Mouse (Mus musculus): ENCODE results near the gene Dusp22. TPM values are rescaled to one million over a fixed set of nuclear protein-coding genes. Genes with fewer than 3 reads are reported as not detected.

Gene Dusp22
- polyA plus RNA-seq, 1 experiment from 2014 or later, result 27.1 TPM

DNA sequence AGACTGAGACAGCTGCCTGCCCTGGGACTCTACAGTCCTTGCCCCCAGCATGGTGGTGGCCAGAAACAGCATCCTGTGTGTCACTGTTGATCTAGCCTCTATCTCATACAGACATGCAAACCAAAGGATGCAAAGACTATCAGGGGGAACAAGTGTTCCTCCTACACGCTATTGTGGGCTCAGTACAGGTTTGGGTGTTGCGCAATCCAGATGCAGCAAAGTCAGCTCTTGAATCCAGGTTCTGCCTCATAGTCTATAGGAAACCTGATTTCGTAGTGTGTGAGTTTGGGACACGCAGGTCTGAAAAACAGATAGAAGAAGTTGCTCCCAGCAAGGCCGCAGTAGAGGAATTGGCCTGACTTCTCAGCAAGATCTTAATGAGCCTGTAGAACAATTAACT, 42.9 kb downstream of the Dusp22 start:
- 92% methylated on average over 5 of the region's 5 CpGs for WGBS

GRCm38 (mm10) chr13:30704246-30705095, 44.7 kb downstream of the Dusp22 start:
- Histone ChIP-seq H3K4me3 (ENCODE audit: low read depth, low read length) (no peak overlapping the region), H3K9me3 (ENCODE audit: low read depth, low read length) (no peaks in the 10 kb centered on the region), H3K9ac (no peak overlapping the region), H3K36me3 (ENCODE audit: insufficient read depth) (peaks cover 4% of the 10 kb centered on the region; the same call in 1 of the 2 replicates), H3K4me1 (ENCODE audit: insufficient read depth) (no peaks in the 10 kb centered on the region), H3K4me2 (no peak overlapping the region), H3K27ac (ENCODE audit: low read depth) (no peak overlapping the region), H3K27me3 (ENCODE audit: insufficient read depth, low read length) (no peaks in the 10 kb centered on the region)
- ATAC-seq (ENCODE audit: insufficient read depth) (no peak), DNase-seq (no peak)
- 83% methylated on average over 8 of the region's 8 CpGs for WGBS
- TF ChIP-seq CTCF (IDR thresholded peaks at IDR 0.05; ENCODE audit: low read depth), result no peak

More for the DNA sequence above, 42.9 kb downstream of the Dusp22 start:
- no peak for TF ChIP-seq CTCF (IDR thresholded peaks at IDR 0.05; ENCODE audit: low read depth)
- DNase-seq (no peak), ATAC-seq (ENCODE audit: insufficient read depth) (no peak)
- Histone ChIP-seq H3K4me2 (no peak overlapping the region), H3K9ac (no peak overlapping the region), H3K27me3 (ENCODE audit: insufficient read depth, low read length) (no peaks in the 10 kb centered on the region), H3K36me3 (ENCODE audit: insufficient read depth) (peaks cover 4% of the 10 kb centered on the region; the same call in 1 of the 2 replicates), H3K9me3 (ENCODE audit: low read depth, low read length) (no peaks in the 10 kb centered on the region), H3K27ac (ENCODE audit: low read depth) (no peak overlapping the region), H3K4me1 (ENCODE audit: insufficient read depth) (no peaks in the 10 kb centered on the region), H3K4me3 (ENCODE audit: low read depth, low read length) (no peak overlapping the region)

DNA sequence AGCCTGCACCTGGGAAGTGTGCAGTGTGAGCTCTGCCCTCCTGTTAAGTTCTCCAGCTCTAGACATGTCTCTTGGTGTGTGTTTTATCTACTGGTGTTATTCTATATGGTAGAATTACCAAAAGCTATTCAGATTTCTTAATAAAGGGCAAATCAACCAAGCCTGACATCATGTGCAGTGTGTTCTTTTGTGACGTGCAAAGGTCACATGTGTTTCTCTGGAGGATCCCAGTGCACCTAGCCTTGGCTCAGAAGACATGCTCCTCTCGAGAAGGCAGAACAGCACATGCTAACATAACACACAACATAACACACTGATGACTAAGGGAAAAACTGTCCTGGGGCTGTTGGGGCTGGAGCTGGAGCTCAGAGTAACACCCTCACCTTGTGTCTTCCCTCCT, 51.3 kb downstream of the Dusp22 start:
- WGBS, result 75% methylated on average over 2 of the region's 2 CpGs
- no peak for ATAC-seq (ENCODE audit: insufficient read depth)
- Histone ChIP-seq H3K27ac (ENCODE audit: low read depth) (no peak overlapping the region), H3K4me3 (ENCODE audit: low read depth, low read length) (no peak overlapping the region), H3K36me3 (ENCODE audit: insufficient read depth) (no peaks in the 10 kb centered on the region), H3K9me3 (ENCODE audit: low read depth, low read length) (no peaks in the 10 kb centered on the region), H3K9ac (no peak overlapping the region), H3K4me1 (ENCODE audit: insufficient read depth) (no peaks in the 10 kb centered on the region), H3K4me2 (no peak overlapping the region), H3K27me3 (ENCODE audit: insufficient read depth, low read length) (no peaks in the 10 kb centered on the region)
- DNase-seq, result no peak
- no peak for TF ChIP-seq CTCF (IDR thresholded peaks at IDR 0.05; ENCODE audit: low read depth)

- Histone ChIP-seq H3K9ac (no peak overlapping the region), H3K27ac (ENCODE audit: low read depth) (no peak overlapping the region), H3K4me3 (ENCODE audit: low read depth, low read length) (no peak overlapping the region), H3K9me3 (ENCODE audit: low read depth, low read length) (no peaks in the 10 kb centered on the region), H3K27me3 (ENCODE audit: insufficient read depth, low read length) (no peaks in the 10 kb centered on the region), H3K36me3 (ENCODE audit: insufficient read depth) (no peaks in the 10 kb centered on the region), H3K4me1 (ENCODE audit: insufficient read depth) (no peaks in the 10 kb centered on the region), H3K4me2 (no peak overlapping the region)
- no peak for TF ChIP-seq CTCF (IDR thresholded peaks at IDR 0.05; ENCODE audit: low read depth)
- ATAC-seq (ENCODE audit: insufficient read depth) (no peak), DNase-seq (no peak)
- WGBS, result 91% methylated on average over 3 of the region's 3 CpGs
Measured at GRCm38 (mm10) chr13:30711711-30712110, 51.9 kb downstream of the Dusp22 start.

GRCm38 (mm10) chr13:30712280-30712679, 52.5 kb downstream of the Dusp22 start:
- no peak for ATAC-seq (ENCODE audit: insufficient read depth)

DNA sequence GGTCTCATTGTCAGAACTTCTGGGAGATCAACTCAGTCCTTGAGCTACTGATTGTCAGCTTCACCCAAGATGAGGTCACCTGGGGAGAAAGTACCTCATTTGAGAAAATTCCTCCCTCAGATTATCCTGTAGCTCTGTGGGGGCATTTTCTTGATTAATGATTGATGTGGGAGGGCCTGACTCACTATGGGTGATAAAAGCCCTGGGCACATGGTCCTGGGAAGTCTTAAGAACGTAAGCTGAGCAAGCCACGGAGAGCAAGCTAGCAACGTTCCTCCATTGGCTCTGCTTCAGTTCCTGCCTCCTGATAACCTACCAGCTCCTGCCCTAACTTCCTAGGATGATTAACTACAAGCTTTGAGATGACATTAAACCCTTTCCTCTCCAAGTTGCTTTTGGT, 53.8 kb downstream of the Dusp22 start:
- H3K9ac ChIP-seq, result no peak overlapping the region

More at GRCm38 (mm10) chr13:30712280-30712679, 52.5 kb downstream of the Dusp22 start:
- Histone ChIP-seq H3K9ac (no peak overlapping the region), H3K4me1 (ENCODE audit: insufficient read depth) (no peaks in the 10 kb centered on the region), H3K27ac (ENCODE audit: low read depth) (no peak overlapping the region), H3K9me3 (ENCODE audit: low read depth, low read length) (no peaks in the 10 kb centered on the region), H3K36me3 (ENCODE audit: insufficient read depth) (no peaks in the 10 kb centered on the region), H3K4me2 (no peak overlapping the region), H3K4me3 (ENCODE audit: low read depth, low read length) (no peak overlapping the region), H3K27me3 (ENCODE audit: insufficient read depth, low read length) (no peaks in the 10 kb centered on the region)
- TF ChIP-seq CTCF (IDR thresholded peaks at IDR 0.05; ENCODE audit: low read depth), result no peak
- DNase-seq, result no peak
- 73% methylated on average over 6 of the region's 6 CpGs for WGBS

DNA sequence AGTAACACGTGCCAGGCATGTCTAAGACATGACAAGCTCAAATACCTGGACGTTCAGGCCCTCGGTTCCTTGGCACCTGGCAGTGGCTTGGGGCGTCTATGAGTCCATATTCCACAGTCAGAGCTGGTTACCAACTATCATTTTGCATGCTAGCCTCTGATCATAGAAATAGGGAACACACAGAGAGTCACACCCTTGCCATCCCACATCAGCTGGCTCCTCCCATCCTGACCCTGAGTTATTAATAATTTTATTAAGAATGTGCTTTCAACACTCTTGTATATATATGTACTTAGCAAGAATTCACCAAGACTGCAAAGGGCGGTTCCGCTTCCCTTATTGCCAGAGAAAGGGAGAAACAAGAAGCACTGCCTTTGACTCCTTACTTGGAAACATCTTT, 54.8 kb downstream of the Dusp22 start:
- Histone ChIP-seq H3K36me3 (ENCODE audit: insufficient read depth) (no peaks in the 10 kb centered on the region), H3K9me3 (ENCODE audit: low read depth, low read length) (no peaks in the 10 kb centered on the region), H3K4me2 (no peak overlapping the region), H3K9ac (no peak overlapping the region), H3K27me3 (ENCODE audit: insufficient read depth, low read length) (no peaks in the 10 kb centered on the region), H3K4me1 (ENCODE audit: insufficient read depth) (no peaks in the 10 kb centered on the region; the same call in 1 of the 2 replicates), H3K27ac (ENCODE audit: low read depth) (no peak overlapping the region), H3K4me3 (ENCODE audit: low read depth, low read length) (no peak overlapping the region)
- 76% methylated on average over 6 of the region's 6 CpGs for WGBS
- DNase-seq (no peak), ATAC-seq (ENCODE audit: insufficient read depth) (no peak)
- no peak for TF ChIP-seq CTCF (IDR thresholded peaks at IDR 0.05; ENCODE audit: low read depth)

More for the DNA sequence above, 53.8 kb downstream of the Dusp22 start:
- WGBS, result 32% methylated on average over 3 of the region's 3 CpGs
- H3K27me3 ChIP-seq (ENCODE audit: insufficient read depth, low read length), result no peaks in the 10 kb centered on the region
- no peak overlapping the region for H3K4me2 ChIP-seq
- no peak for ATAC-seq (ENCODE audit: insufficient read depth)
- no peaks in the 10 kb centered on the region for H3K9me3 ChIP-seq (ENCODE audit: low read depth, low read length)
- no peak overlapping the region for H3K27ac ChIP-seq (ENCODE audit: low read depth)
- H3K4me1 ChIP-seq (ENCODE audit: insufficient read depth), result no peaks in the 10 kb centered on the region
- H3K36me3 ChIP-seq (ENCODE audit: insufficient read depth), result no peaks in the 10 kb centered on the region
- no peak for TF ChIP-seq CTCF (IDR thresholded peaks at IDR 0.05; ENCODE audit: low read depth)
- no peak for DNase-seq
- H3K4me3 ChIP-seq (ENCODE audit: low read depth, low read length), result no peak overlapping the region

Measured in lung, embryonic 14.5 days (tissue).